Mouse (Mus musculus): ENCODE measurements around the gene Myl4. TPM values are rescaled to one million over a fixed set of nuclear protein-coding genes. Genes with fewer than 3 reads are reported as not detected.
"Not testable (repeated sequence)": the region's sequence is repeated elsewhere in the genome, so short reads cannot be mapped to it uniquely, and the experiment has no call there.

The Myl4 gene
- total RNA-seq (2021): 1 to 10 TPM; 4.5 to 6.4 TPM
- long read RNA-seq, partial matches to known transcripts: 1 of 9 reads
- long read RNA-seq, other reads (novel, unspliced or antisense): 6 of 9 reads

- DNase-seq (ENCODE audit: low spot score in 2 of 2): peak; percentile 100
Measured at GRCm38 (mm10) chr11:104550406-104550974, at the start of gene Myl4, which contains the start of gene Cdc27. Myl4 (plus strand) TSS chr11:104550663. Cdc27 (minus strand) TSS chr11:104550620.

- no peak for DNase-seq (ENCODE audit: low spot score in 2 of 2)
Measured at GRCm38 (mm10) chr11:104508455-104508854, 42.0 kb upstream of the Myl4 start.

DNA sequence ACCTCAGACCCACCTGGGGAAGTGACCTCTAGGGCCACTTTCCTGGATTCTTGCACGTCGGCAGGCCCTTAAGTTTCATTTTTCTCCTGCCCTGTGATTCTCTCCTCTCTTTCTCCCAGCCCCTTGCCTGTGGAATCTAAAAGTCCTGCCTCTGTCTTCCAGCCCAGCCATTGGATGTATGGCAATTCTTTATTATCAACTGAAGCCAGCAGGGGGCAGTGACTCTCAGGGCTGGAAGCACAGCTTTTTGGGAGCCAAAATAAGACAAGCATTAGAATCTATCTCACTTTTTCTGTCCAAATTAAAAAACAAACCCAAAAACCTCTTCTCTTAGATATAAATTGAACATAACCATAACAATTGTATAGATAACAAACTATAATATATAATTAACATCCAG lies 39.9 kb upstream of the Myl4 start:
- peak; percentile 10 to 23 for DNase-seq (ENCODE audit: low spot score in 2 of 2)

- no peak for DNase-seq (ENCODE audit: low spot score in 2 of 2)
Measured at GRCm38 (mm10) chr11:104512436-104512835, 38.0 kb upstream of the Myl4 start.

DNA sequence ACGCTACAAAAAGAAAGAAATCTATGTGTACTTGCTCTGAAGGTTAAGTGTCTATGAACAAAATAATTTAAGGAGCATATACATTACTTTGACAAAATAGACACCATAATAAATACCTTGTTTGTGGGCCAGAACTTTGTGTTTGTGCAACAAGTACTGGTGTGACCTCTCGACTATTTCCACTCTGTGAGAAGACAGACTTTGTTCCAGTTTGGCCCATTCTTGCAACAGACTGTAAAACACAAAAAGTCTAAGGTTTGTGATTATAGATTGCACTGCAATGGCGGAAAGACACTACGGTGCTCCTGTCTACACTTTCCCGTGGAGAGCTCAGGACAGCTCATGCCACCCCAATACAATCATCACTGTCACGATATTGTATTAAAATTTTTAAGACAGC lies 24.5 kb upstream of the Myl4 start:
- no peak for DNase-seq (ENCODE audit: low spot score in 2 of 2)

DNA sequence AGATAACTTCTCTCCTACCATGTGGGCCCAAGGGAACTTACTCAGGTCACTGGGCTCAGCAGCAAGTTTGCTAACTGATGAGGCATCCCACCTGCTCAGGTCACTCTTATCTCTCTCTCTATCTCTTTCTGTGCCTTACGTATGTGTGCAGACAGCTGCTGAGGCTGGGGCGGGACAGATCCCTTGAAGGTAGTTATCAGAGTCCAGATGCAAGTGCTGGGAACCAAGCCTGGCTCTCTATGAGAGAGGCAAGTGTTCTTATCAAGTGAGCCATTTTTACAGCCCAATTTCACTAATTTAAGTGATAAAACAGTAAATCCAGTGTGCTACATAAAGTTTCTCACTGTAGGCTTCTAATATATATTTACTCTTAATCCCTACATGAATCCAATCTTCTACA lies 13.6 kb upstream of the Myl4 start:
- DNase-seq (ENCODE audit: low spot score in 2 of 2): no peak

GRCm38 (mm10) chr11:104537945-104538555 lies 12.4 kb upstream of the Myl4 start:
- DNase-seq (ENCODE audit: low spot score in 2 of 2): no peak

DNA sequence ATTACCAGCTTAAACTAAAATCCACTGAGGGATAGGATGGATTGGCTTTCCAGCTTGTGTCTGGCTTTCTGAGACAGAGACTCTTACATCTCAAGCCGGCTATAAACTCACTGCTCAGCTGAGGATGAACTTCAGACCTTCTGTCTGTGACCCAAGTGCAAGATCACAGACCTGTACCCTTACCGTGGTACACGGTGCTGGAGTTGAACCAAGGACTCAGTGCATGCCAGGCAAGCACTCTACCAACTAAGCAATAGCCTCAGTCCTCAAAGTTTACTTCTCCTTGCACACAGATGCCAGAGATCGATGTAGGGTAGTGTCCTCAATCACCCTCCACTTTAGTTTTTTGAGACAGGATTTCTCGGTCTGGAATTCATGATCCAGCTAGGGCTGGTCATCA lies 10.7 kb upstream of the Myl4 start:
- no peak for DNase-seq (ENCODE audit: low spot score in 2 of 2)

- DNase-seq (ENCODE audit: low spot score in 2 of 2): not testable (repeated sequence)
Measured at GRCm38 (mm10) chr11:104543337-104543736, 7.1 kb upstream of the Myl4 start.

DNA sequence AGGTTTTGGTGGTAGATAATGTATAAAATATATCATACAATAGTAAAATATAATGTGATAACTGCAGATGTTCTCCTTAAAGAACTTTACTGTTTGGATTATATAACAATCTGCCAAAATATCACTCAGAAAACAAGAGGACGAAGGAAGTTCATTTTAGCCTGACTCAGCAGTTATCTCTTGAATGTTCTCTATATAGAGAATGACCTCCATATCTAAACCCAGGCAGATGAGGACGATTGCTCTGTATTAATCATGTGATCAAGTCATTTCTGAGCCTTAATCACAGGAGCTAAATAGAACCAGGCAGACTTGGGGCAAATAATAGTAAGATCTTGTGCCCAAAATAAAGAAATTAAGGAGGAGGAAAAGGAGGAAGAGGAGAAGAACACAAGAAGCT lies 6.0 kb upstream of the Myl4 start:
- DNase-seq (ENCODE audit: low spot score in 2 of 2): no peak

GRCm38 (mm10) chr11:104547502-104547901 lies 3.0 kb upstream of the Myl4 start:
- no peak for DNase-seq (ENCODE audit: low spot score in 2 of 2)

DNA sequence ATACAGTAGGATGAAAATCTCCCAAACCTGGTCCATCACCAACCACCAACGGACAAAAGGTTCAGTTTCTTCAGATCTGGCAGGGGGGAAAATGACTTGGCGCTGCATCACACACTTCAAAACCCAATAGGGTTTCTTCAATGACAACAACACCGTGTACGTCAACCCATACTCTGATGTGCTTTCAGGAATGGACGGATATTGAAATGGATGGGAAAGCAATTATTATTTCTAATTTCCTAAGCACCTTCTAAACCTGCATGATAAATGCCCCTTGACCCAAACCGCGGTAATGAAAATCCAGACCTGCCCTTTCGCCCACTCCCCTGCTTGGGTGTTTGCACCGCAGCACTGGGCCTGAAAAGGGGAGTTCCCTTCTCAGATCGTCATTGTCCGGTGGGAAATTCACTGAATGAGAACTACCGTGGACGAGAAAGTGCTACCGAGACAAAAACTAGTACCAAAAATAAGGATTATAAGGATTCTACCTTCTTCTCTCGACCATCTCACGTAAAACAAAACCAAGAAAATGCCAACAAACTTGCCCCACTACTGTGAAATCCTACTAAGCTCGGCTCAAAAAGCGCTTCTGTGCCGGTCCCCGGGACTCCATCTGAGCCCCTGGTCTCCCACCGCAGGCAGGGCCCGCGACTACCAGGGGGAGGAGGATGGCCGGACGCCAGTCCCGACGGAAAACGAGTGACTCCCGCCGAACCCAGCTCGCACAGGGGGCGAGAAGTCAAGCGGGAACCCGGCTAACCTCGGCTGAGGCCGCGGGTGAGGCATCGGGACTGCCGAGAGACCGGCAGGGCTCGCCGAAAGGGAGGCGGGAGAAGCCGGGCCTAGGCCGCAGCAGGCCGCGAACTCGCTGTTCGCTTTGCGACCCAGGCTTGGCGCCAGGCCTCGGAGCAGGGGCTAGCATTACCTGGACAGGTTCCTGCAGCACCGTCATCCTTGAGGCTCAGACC lies 741 bp upstream of the Myl4 start:
- peak; percentile 25 to 86 for DNase-seq (ENCODE audit: low spot score in 2 of 2)

- DNase-seq (ENCODE audit: low spot score in 2 of 2): no peak
Measured at GRCm38 (mm10) chr11:104558065-104558464, 7.6 kb downstream of the Myl4 start.

DNA sequence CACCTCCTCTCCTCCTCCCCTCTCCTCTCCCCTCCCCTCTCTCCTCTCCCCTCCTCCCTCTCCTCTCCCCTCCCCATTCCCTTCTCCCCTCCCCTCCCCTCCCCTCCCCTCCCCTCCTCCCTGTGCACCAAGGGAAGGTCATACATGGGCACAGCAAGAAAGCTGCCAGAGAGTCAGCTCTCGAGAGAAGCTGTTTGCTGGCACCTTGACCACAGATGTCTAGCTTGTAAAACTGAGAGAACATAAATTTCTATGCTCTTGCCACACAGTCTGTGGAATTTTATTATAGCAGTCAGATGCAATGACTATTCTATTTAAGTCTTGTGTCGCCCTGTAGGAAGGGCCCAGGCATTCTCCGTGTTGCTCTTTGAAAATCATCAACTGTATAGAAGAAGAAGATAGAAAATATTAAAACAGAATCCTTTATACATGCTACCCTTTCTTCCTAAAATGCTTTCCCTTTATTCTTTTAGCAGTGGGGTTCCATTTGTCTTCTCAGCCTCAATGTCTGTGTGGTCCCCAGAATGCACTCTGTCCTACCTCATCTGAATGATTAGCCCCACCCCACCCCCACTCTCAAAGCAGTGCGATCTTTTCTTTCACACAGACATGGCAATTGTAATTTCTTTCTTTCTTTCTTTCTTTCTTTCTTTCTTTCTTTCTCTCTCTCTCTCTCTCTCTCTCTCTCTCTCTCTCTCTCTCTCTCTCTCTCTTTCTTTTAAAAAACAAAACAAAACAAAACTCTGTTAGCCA lies 8.4 kb downstream of the Myl4 start:
- no peak for DNase-seq (ENCODE audit: low spot score in 2 of 2)

DNA sequence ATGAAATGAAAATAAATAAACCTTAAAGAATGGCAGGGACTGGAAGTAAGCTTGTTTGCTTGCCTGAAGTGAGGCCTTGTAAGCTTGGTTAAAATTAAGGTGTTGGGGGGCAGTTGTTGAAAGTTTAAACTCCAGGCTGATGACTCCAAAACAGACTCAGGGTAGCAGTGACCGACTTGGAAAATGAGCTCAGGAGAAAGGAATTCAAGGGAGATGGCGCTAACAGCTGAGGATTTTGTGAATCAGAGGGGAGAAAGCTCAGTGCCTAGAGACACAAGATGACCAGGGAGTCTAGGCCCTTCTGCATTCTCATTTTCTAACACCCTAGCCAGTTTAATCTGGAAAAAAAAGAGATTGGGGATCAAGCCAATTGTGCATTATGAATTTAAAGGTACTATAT lies 10.5 kb downstream of the Myl4 start:
- no peak for DNase-seq (ENCODE audit: low spot score in 2 of 2)

DNA sequence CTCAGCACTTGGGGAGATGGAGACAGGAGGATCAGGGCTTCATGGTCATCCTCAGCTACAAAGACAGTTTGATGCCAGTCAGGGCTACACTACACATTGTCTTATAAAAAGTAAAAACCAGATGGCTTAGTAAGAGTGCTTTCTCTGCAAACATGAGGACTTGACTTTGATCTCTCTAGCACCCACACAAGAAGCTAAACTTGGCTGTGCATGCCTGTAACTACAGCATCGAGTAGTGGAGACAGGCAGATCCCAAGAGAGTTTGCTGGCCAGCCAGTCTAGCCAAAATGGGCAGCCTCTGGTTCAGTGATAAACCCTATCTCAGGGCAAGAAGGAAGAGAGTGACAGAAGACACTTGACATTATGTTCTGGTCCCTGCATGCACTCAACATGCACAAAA lies 13.0 kb downstream of the Myl4 start:
- no peak for DNase-seq (ENCODE audit: low spot score in 2 of 2)

DNA sequence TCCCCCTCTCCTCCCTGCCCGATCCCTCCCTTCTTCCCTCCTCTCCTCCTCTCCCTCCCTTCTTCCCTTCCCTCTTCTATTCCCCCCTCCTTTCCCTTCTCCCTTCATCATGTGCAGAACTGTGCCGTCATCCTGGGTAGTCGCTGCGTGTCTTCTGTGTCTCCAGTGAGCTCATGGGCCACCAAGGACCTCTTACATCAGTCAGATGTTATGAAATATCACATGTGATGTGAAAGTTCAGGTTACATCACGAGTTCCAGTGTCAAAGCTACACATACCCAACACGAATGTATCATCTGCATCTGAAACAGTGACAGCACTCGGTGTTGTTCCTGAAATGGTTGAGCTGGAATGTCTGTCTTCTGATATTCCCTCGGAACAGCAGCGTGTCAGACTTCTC lies 14.7 kb downstream of the Myl4 start:
- no peak for DNase-seq (ENCODE audit: low spot score in 2 of 2)

DNA sequence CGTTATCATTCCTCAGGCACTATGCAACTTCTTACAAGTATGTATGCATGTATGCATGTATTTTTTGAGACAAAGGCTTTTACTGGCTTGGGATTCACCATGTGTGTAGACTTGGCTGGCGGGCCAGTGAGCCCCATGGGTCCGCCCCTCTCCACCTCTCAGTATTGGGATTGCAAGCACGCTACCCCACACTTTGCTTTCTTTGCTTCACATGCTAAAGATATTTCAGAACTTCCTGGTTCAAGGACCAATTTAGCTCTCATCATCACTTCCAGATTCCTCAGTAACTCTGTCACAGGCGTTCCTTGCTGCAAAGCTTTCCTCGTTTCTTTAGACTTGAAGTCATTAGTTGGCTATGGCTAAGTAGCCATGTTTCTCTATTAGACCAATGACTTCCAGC lies 15.6 kb downstream of the Myl4 start:
- DNase-seq (ENCODE audit: low spot score in 2 of 2): no peak

GRCm38 (mm10) chr11:104566796-104567195 lies 16.3 kb downstream of the Myl4 start:
- no peak for DNase-seq (ENCODE audit: low spot score in 2 of 2)

GRCm38 (mm10) chr11:104567736-104568135 lies 17.3 kb downstream of the Myl4 start:
- DNase-seq (ENCODE audit: low spot score in 2 of 2): no peak

DNA sequence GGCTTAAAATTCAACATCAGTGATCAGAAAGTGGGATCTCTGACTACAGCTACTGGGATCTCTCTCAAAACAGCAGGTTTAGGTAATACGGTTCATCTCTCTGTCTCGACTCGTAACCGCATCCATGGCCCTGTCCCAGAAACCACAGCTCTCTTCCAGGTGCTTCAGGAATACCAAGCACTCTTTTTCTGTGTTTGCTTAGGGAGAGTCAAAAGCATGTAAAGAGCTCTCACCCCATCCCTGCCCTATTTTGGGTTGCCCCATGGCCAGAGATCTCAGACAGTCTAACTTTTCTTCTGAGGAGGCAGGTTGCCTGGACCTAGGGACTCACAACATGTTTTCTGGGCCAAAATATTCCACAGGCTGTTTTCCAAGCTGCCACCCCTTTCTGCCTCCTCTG lies 17.9 kb downstream of the Myl4 start:
- DNase-seq (ENCODE audit: low spot score in 2 of 2): no peak
